Mouse (Mus musculus) thymus, postnatal 36 days (tissue): Measurements from ENCODE around the gene Cd63.

Experiments used
- DNase-seq, 2 experiments: peaks; one replicate each; pipeline ENCODE4 v3.0.0; 2022; ENCODE audit warnings: mixed read lengths in 2 of 2

Gene Cd63

GRCm38 (mm10) chr10:128908778-128909448, 8.1 kb downstream of the Cd63 start:
- DNase-seq, result no peak

GRCm38 (mm10) chr10:128909567-128910028, 8.8 kb downstream of the Cd63 start:
- DNase-seq, result peak in 1 of 2 experiments; percentile 30

- no peak for DNase-seq
Measured at GRCm38 (mm10) chr10:128910066-128910841, 9.5 kb downstream of the Cd63 start.

- DNase-seq, result no peak
Measured at GRCm38 (mm10) chr10:128911430-128911829, 10.6 kb downstream of the Cd63 start.

GRCm38 (mm10) chr10:128912268-128912667, 11.5 kb downstream of the Cd63 start:
- no peak for DNase-seq

- DNase-seq, result no peak
Measured at GRCm38 (mm10) chr10:128912791-128913190, 12.0 kb downstream of the Cd63 start.

- DNase-seq, result peak; percentile 73 to 80
Measured at GRCm38 (mm10) chr10:128913219-128913618, 12.4 kb downstream of the Cd63 start.

GRCm38 (mm10) chr10:128913696-128914095, 12.9 kb downstream of the Cd63 start:
- no peak for DNase-seq

- no peak for DNase-seq
Measured at GRCm38 (mm10) chr10:128915550-128915949, 14.8 kb downstream of the Cd63 start.

GRCm38 (mm10) chr10:128916665-128917064, 15.9 kb downstream of the Cd63 start:
- DNase-seq, result no peak

GRCm38 (mm10) chr10:128917400-128917799, 16.6 kb downstream of the Cd63 start:
- DNase-seq, result no peak

GRCm38 (mm10) chr10:128918246-128918645, 17.5 kb downstream of the Cd63 start:
- DNase-seq, result no peak

GRCm38 (mm10) chr10:128919203-128919631, 18.4 kb downstream of the Cd63 start:
- no peak for DNase-seq

- no peak for DNase-seq
Measured at GRCm38 (mm10) chr10:128919966-128920365, 19.2 kb downstream of the Cd63 start.

GRCm38 (mm10) chr10:128920736-128921161, 20.0 kb downstream of the Cd63 start:
- DNase-seq, result no peak

GRCm38 (mm10) chr10:128921251-128921650, 20.5 kb downstream of the Cd63 start:
- DNase-seq, result no peak

- no peak for DNase-seq
Measured at GRCm38 (mm10) chr10:128921883-128922821, 21.4 kb downstream of the Cd63 start.

GRCm38 (mm10) chr10:128922822-128923012, 21.9 kb downstream of the Cd63 start, which contains the start of gene Rdh5:
Gene Rdh5 (minus strand): TSS chr10:128922888.
- DNase-seq, result no peak

- peak; percentile 92 to 93 for DNase-seq
Measured at GRCm38 (mm10) chr10:128923013-128923691, 22.4 kb downstream of the Cd63 start.

GRCm38 (mm10) chr10:128923935-128924334, 23.1 kb downstream of the Cd63 start, which contains the start of gene Bloc1s1:
Gene Bloc1s1 (minus strand): TSS chr10:128924035.
- DNase-seq, result no peak

- DNase-seq, result no peak
Measured at GRCm38 (mm10) chr10:128928356-128928755, 27.6 kb downstream of the Cd63 start.

GRCm38 (mm10) chr10:128929638-128930378, 29.0 kb downstream of the Cd63 start:
- no peak for DNase-seq
